Mouse (Mus musculus) limb, embryonic 11.5 days (tissue): ENCODE measurements around the gene Nfkbil1. TPM values are rescaled to one million over a fixed set of nuclear protein-coding genes. Genes with fewer than 3 reads are reported as not detected.
"Not testable (repeated sequence)": the region's sequence is repeated elsewhere in the genome, so short reads cannot be mapped to it uniquely, and the experiment has no call there.

ENCODE experiments used
- ATAC-seq: fragments of 200-750 bp; cut with Nextera tagmentation; 2 replicates; pipeline ENCODE4 v1.8.0; 2017; ENCODE audit warnings: low read depth; ENCODE audit not compliant: insufficient number of reproducible peaks, low FRiP score, low TSS enrichment
- DNase-seq: peaks from one replicate; pipeline ENCODE4 v3.0.0-alpha.2; 2015; ENCODE audit warnings: low spot score
- H3K27ac ChIP-seq: fragments of 300-500 bp; sonication (generic); replicated peaks from 2 replicates; pipeline ENCODE4 v1.5.1; 2014; ENCODE audit warnings: low read depth, mild to moderate bottlenecking, low read length
- H3K27me3 ChIP-seq: fragments of 300-500 bp; sonication (generic); 2 replicates; pipeline ENCODE4 v1.6.1; 2014; ENCODE audit warnings: mild to moderate bottlenecking, low read length, mixed read lengths; ENCODE audit not compliant: control insufficient read depth, insufficient read depth
- H3K36me3 ChIP-seq: fragments of 300-500 bp; sonication (generic); 2 replicates; pipeline ENCODE4 v1.6.1; 2014; ENCODE audit warnings: mild to moderate bottlenecking, low read length, moderate library complexity, mixed read lengths; ENCODE audit not compliant: control insufficient read depth, insufficient read depth
- H3K4me1 ChIP-seq: fragments of 300-500 bp; sonication (generic); 2 replicates; pipeline ENCODE4 v1.6.1; 2014; ENCODE audit warnings: low read length, mixed read lengths; ENCODE audit not compliant: control insufficient read depth, insufficient read depth
- H3K4me2 ChIP-seq: fragments of 300-500 bp; sonication (generic); 2 replicates; pipeline ENCODE4 v1.6.1; 2014; ENCODE audit warnings: low read depth, mild to moderate bottlenecking, moderate library complexity; ENCODE audit not compliant: severe bottlenecking
- H3K4me3 ChIP-seq: fragments of 300-500 bp; sonication (generic); 2 replicates; pipeline ENCODE4 v1.5.1; 2014; ENCODE audit warnings: low read depth, low read length
- H3K9ac ChIP-seq: fragments of 300-500 bp; sonication (generic); 2 replicates; pipeline ENCODE4 v1.6.1; 2014; ENCODE audit warnings: mild to moderate bottlenecking, low read length
- H3K9me3 ChIP-seq: fragments of 300-500 bp; sonication (generic); 2 replicates; pipeline ENCODE4 v1.6.1; 2016; ENCODE audit warnings: low read length; ENCODE audit not compliant: control insufficient read depth
- WGBS: fragments of 180-500 bp; shearing (Covaris S2); extraction: QIAGEN DNeasy Blood & Tissue Kit; methylation state at CpG from one replicate; pipeline ENCODE4 v1.1.7; 2014; 5-methylcytosine and 5-hydroxymethylcytosine counted together
- polyA plus RNA-seq: library from polyadenylated mRNA; unstranded; fragments of >200 nt; fragmentation: Nextera tagmentation; extraction: Ambion mirVana; gene quantifications from 2 replicates; pipeline ENCODE4 v1.2.1, GENCODE M21; 2014

Gene Nfkbil1
- polyA plus RNA-seq, 1 experiment from 2014 or later = 4.0 TPM

DNA sequence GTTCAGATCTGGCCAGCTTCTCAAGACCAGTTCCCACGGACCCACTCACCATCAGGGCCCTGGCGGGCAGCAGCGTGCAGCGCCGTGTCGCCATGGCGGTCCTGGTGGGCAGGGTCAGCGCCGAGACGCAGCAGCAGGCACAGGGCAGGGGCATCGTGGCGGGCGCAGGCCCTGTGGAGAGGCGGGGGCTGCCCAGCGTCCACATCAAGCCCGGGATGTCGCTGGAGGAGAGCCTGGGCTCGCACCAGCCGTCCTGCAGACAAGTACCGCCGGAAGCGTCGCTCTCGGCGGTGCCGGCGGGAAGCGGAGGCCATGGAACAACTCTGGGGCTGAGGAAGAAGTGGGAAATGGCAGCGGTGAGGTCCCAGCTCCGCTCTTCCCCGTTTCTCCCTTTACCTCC is 689 bp downstream of the Nfkbil1 start:
- peak overlapping the region; percentile 89 for H3K4me2 ChIP-seq
- ATAC-seq = 0 out of 2 replicates have a peak, but pooled peaks have one; percentile 8
- 5% methylated on average over 31 of the region's 31 CpGs for WGBS

GRCm38 (mm10) chr17:35234090-35234489 is 1.5 kb downstream of the Nfkbil1 start:
- Histone ChIP-seq H3K4me2 (peak overlapping the region; percentile 89; the same call in 1 of the 2 replicates), H3K4me3 (peak overlapping the region; percentile 49; the same call in 1 of the 2 replicates)
- not testable (repeated sequence) for H3K27me3 ChIP-seq, H3K27ac ChIP-seq, H3K9ac ChIP-seq, H3K36me3 ChIP-seq, H3K4me1 ChIP-seq, ATAC-seq, DNase-seq, H3K9me3 ChIP-seq
- 92% methylated on average over 7 of the region's 7 CpGs for WGBS

More for the DNA sequence above, 689 bp downstream of the Nfkbil1 start:
- Histone ChIP-seq H3K36me3 (peaks cover under 1% of the 10 kb centered on the region; the same call in 1 of the 2 replicates), H3K4me3 (peak overlapping the region; percentile 49), H3K27ac (peak overlapping the region; percentile 84), H3K4me1 (0 out of 2 replicates have a peak, but pooled peaks cover 3% of the 10 kb centered on the region), H3K9ac (peak overlapping the region; percentile 91), H3K27me3 (no peaks in the 10 kb centered on the region), H3K9me3 (no peaks in the 10 kb centered on the region)
- peak; percentile 72 for DNase-seq

- Histone ChIP-seq H3K4me3 (peak within 1 kb of the TSS; percentile 49), H3K9ac (no peak within 1 kb of the TSS; the same call in 1 of the 2 replicates), H3K4me1 (0 out of 2 replicates have a peak, but pooled peaks cover 3% of the 10 kb centered on the region), H3K9me3 (no peaks in the 10 kb centered on the region), H3K4me2 (peak within 1 kb of the TSS; percentile 89), H3K27me3 (no peaks in the 10 kb centered on the region), H3K27ac (0 out of 2 replicates have a peak within 1 kb of the TSS, but pooled peaks have one; percentile 21), H3K36me3 (peaks cover 8% of the 10 kb centered on the region; the same call in 1 of the 2 replicates)
- ATAC-seq (no peak), DNase-seq (no peak)
- 85% methylated on average over 18 of the region's 18 CpGs for WGBS
These were observed 2.2 kb downstream of the Nfkbil1 start, which contains the start of gene Atp6v1g2 for GRCm38 (mm10) chr17:35233114-35233980. Atp6v1g2 (plus strand) TSS chr17:35233660.

DNA sequence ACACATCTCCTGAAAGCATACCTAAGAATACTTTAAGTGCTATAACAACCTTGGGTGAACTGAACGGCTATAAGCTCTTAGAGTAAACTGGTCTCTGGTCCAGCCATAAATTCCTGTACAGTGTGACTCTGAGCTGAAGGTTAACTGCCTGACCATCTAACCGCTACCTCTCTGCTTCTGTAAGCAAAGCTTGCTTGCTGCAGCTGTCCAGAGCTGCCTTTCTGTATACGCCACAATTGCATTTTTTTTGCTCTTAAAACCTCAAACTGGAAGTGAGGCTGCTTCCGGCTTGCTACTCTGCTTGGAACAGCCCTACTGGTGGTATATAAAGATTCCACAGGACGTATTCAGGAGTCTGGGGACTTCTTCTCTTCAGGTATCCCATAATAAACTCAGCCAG is 2.9 kb downstream of the Nfkbil1 start:
- 0 out of 2 replicates have a peak, but pooled peaks cover 3% of the 10 kb centered on the region for H3K4me1 ChIP-seq
- H3K9ac ChIP-seq = no peak overlapping the region
- ATAC-seq = no peak
- DNase-seq = no peak
- H3K27me3 ChIP-seq = no peaks in the 10 kb centered on the region
- H3K4me2 ChIP-seq = no peak overlapping the region
- H3K36me3 ChIP-seq = peaks cover 9% of the 10 kb centered on the region; the same call in 1 of the 2 replicates
- no peak overlapping the region for H3K27ac ChIP-seq
- no peak overlapping the region for H3K4me3 ChIP-seq
- 86% methylated on average over 5 of the region's 5 CpGs for WGBS
- H3K9me3 ChIP-seq = no peaks in the 10 kb centered on the region

GRCm38 (mm10) chr17:35232043-35232442 is 3.5 kb downstream of the Nfkbil1 start:
- 14% methylated on average over 12 of the region's 12 CpGs for WGBS
- ATAC-seq (no peak), DNase-seq (peak; percentile 94)
- H3K9ac ChIP-seq = no peak overlapping the region
- H3K27me3 ChIP-seq = no peaks in the 10 kb centered on the region
- H3K9me3 ChIP-seq = no peaks in the 10 kb centered on the region
- 0 out of 2 replicates have a peak, but pooled peaks cover 3% of the 10 kb centered on the region for H3K4me1 ChIP-seq
- no peak overlapping the region for H3K4me2 ChIP-seq
- H3K4me3 ChIP-seq = no peak overlapping the region
- H3K27ac ChIP-seq = no peak overlapping the region
- H3K36me3 ChIP-seq = peaks cover 10% of the 10 kb centered on the region; the same call in 1 of the 2 replicates

DNA sequence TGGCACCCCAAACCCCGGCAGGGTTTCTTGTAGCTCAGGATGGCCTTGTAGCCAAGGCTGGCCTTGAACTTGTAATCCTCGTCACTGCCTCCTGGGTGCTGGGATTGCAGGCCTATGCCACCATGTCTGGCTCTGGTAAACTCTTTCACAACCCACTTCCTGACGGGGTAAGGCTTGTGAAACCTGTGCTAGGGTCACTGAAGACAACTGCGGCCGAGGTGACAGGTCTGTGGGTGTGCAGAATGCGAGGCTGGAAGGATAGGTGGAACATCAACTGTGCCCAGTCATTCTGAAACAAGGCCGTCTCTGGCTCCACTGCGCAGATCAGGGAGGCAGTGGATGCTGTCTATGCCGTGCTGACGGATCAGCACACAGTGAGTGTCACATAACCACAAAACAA is 4.6 kb downstream of the Nfkbil1 start:
- Histone ChIP-seq H3K4me2 (no peak overlapping the region), H3K4me1 (0 out of 2 replicates have a peak, but pooled peaks cover 3% of the 10 kb centered on the region), H3K27ac (no peak overlapping the region), H3K27me3 (no peaks in the 10 kb centered on the region), H3K36me3 (peaks cover 10% of the 10 kb centered on the region; the same call in 1 of the 2 replicates), H3K9ac (no peak overlapping the region), H3K9me3 (no peaks in the 10 kb centered on the region), H3K4me3 (no peak overlapping the region)
- WGBS = 91% methylated on average over 10 of the region's 10 CpGs
- no peak for ATAC-seq
- no peak for DNase-seq

DNA sequence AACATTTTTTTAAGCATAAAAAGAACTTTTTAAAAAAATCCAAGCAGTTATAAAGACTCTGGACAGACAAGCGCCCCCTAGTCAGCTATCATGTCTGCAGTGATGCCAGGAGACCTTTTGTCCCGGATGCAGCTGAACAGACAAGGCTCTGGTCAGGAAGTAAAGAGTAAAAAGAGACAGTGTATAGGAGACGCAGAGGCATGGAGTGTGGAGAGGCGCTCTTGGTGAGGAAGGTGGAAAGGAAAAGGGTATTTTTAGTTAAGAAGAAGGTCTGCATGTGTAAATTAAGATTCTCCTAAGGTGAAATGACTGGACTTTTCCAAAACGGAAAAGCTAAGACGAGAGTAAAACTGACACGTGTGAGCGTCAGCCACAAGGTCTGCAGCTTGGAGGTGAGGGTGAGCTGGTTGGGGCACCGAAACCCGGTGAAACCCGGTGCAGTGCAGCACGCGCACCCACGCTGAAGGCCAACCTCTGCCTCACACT is 9.0 kb downstream of the Nfkbil1 start:
- H3K4me1 ChIP-seq = no peaks in the 10 kb centered on the region
- H3K4me2 ChIP-seq = no peak overlapping the region
- DNase-seq (no peak), ATAC-seq (no peak)
- peaks cover 14% of the 10 kb centered on the region for H3K36me3 ChIP-seq
- H3K9ac ChIP-seq = no peak overlapping the region
- no peaks in the 10 kb centered on the region for H3K27me3 ChIP-seq
- WGBS = 90% methylated on average over 14 of the region's 14 CpGs
- no peaks in the 10 kb centered on the region for H3K9me3 ChIP-seq
- no peak overlapping the region for H3K4me3 ChIP-seq
- H3K27ac ChIP-seq = no peak overlapping the region

GRCm38 (mm10) chr17:35225456-35225855 is 10.1 kb downstream of the Nfkbil1 start:
- WGBS = 93% methylated on average over 5 of the region's 5 CpGs
- H3K9ac ChIP-seq = no peak overlapping the region
- no peak for ATAC-seq
- peaks cover 15% of the 10 kb centered on the region for H3K36me3 ChIP-seq
- no peak overlapping the region for H3K4me2 ChIP-seq
- DNase-seq = no peak
- no peak overlapping the region for H3K4me3 ChIP-seq
- no peak overlapping the region for H3K27ac ChIP-seq
- no peaks in the 10 kb centered on the region for H3K9me3 ChIP-seq
- H3K4me1 ChIP-seq = no peaks in the 10 kb centered on the region
- no peaks in the 10 kb centered on the region for H3K27me3 ChIP-seq
